Mouse (Mus musculus) naive thymus-derived CD4-positive, alpha-beta T cell, adult 2 months (primary cell): ENCODE data around the gene Cdh13.

ENCODE experiments used
- DNase-seq: peaks from one replicate; pipeline ENCODE4 v3.0.0-alpha.2; 2011; ENCODE audit warnings: low read depth

The Cdh13 gene

DNA sequence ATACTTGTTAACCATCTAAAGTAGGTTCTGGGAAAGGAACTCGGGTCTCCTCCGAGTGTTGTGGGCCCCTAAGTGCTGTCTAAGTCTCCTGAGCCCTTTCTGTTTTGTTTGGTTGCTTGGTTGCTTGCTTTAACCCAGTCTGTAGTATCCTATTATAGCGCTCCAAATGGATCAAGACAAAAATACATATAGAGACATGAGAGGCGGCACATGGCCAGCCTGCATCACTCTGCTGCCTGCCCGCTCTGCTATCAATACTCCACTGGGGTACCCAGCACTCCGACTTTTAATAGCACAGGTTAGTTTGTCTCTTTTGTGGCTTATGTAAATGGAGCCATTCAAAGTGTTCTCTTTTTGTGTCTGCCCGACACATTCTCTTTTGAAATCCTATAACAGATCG is 285.8 kb downstream of the Cdh13 start:
- no peak for DNase-seq

DNA sequence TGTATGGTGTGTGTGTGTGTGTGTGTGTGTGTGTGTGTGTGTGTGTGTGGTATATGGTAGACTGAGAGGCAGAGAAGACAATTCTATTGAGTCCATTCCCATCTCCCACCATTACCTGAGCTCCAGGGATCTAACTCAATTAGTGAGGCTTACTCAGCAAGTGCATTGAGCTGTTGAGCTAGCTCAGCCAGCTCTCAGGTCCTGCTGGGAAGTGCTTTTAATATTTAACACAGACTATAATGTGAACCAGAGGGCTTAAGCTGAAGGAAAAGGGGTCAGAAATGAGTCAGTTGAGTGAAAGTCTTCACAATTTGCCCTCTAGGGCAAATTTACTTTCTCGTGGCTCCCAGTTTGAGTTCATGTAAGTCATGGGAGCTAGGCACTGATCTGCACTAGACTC is 297.7 kb downstream of the Cdh13 start:
- no peak for DNase-seq

- DNase-seq = no peak
These were observed 298.7 kb downstream of the Cdh13 start for GRCm38 (mm10) chr8:118582185-118582584.

DNA sequence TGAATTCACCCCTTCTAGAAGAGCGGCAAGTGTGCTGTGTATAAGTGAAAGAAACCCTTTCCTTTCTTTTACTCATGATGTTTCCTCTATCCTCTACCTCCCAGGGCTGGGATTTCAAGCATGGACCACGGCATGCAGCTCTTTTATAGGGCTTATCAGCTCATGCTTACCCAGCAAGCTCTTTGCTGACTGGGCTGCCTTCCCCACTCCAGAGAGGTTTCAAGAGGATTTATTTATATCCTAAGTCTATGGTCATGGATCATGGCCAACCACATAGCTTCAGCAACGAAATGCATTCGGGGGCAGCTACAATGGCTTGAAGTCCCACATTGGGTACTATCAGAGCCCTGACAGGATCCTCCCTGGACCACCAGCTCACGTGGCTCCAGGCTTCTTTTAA is 304.4 kb downstream of the Cdh13 start:
- DNase-seq = no peak

DNA sequence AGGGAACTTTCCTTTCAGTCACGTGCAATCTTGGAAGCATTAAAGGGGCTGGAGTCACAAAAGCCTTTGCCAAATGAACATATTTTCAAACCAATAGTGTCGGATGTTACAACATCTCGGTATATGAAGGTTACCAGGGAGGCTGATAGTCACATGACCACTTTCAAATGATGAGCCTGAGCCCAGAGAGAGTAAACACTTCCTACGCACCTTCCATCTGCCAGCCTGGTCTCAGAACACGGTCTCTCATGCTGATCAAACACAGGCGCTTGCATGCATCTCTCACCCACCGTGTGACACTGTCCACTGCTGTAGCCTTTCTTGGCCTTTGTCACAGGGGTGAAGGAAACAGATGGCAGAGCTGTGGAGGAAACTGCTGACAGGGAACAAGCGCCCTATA is 313.3 kb downstream of the Cdh13 start:
- no peak for DNase-seq

- DNase-seq = no peak
These were observed 317.8 kb downstream of the Cdh13 start for GRCm38 (mm10) chr8:118601376-118601775.

DNA sequence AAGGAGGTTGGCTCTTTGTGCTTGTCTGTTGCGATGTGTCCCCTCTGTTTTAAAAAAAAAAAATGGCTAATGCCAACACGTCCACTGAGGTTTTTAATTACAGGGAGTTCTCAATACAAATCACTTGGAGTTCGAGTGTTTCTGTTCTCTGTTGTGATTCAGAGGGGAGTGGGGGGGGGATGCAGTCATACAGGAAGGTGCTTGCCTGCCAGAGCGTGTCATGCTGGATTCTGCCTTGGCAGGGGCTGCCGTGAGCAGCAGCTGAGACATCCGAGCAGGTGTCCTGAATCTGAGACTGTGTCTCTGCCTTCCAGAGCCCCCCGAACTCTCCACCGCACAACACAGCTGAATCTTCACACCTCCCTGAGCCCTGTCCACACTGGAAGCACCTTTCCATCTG is 318.5 kb downstream of the Cdh13 start:
- DNase-seq = no peak

DNA sequence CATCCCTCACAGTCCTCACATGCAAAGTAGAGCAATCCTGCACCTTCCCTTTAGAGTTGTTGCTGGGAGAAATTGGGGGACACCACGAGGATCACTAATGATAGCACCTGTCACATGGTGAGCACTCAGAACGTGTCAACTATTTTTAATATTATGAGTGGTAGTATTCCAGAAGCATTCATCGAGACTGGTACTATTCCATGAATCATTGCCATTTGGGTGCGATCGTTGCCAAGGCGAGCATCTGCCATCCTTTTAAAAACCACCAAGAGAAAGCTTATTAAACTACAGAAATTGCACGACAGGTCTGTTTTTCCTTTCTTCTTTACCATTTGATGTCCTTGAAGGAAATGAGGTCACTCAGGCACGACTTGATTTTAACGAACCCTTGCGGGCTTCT is 328.0 kb downstream of the Cdh13 start:
- DNase-seq = no peak

DNA sequence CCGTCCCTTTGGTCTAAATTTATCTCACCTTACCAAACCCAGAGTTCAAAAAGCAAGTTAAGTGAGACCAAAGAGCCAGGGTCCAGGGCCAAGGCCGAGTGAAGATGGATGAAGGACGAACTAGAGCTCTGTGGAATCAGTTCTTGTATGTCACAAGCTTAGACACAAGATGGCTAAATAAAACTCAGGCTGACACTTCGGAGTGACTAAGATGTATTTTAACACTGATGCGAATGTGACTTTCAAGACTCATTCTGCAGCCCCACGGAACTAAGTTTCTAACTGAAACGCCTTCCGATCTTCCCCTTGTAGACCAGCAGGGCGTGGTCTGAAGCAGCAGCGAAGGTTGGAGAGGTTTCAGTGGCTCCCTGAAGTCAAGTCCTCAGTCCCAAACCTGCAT is 334.7 kb downstream of the Cdh13 start:
- DNase-seq = no peak

GRCm38 (mm10) chr8:118626425-118626824 is 342.9 kb downstream of the Cdh13 start:
- no peak for DNase-seq

GRCm38 (mm10) chr8:118627737-118628136 is 344.2 kb downstream of the Cdh13 start:
- no peak for DNase-seq

GRCm38 (mm10) chr8:118628702-118629101 is 345.2 kb downstream of the Cdh13 start:
- DNase-seq = no peak

DNA sequence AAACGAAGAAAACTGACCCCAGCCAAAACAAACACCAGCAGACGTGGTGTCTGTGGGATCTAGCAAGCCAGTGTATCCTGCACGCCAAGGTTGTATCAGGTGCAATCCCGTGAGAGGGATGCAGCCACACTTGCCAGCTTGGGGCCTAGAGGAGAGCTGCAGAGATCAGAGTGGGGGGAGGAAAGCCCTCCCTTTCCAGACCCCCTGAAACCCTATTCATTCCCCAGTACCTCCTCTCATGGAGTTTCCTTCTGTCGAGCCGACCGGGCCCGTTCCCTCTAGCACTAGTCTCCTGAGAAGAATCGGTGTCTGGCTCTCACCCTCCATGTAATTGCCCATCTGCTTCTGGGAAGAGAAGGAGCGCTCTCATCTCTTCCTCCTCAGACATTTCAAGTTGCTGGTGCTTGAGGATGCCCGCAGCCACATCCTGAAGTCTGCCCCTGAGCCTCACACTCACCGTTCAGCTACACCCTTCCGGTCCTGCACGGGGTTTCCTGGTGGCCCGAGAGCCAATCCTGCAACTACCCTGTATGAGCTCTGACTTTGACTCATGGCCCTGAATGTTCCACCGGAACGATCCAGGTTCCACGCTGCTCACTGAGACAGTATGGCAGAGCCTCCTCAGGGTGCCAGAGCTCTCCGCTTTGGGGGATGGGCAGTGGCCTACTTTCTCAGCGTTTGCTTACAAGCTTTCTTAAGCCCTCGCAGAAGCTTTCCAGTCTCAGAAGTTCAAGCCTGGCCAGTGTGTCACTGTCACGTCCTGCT is 351.9 kb downstream of the Cdh13 start:
- no peak for DNase-seq

- no peak for DNase-seq
These were observed 356.1 kb downstream of the Cdh13 start for GRCm38 (mm10) chr8:118639606-118640005.

DNA sequence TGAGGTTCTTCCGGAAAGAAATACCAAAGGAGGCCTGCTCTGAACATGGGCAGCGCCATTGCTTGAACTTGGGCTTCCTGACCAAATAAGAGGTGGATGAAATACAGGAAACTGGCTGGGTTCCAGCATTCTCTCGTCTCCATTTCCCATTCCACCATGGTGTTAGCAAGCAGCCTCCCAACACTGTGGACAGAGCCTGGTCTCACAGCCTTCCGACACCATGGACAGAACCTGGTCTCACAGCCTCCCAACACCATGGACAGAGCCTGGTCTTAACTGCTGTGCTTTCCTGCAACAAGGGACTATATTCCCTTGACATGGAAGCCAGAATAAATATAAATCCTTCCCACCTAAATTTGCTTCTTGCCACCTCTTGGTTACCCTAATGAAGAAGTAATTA is 358.3 kb downstream of the Cdh13 start:
- DNase-seq = no peak

DNA sequence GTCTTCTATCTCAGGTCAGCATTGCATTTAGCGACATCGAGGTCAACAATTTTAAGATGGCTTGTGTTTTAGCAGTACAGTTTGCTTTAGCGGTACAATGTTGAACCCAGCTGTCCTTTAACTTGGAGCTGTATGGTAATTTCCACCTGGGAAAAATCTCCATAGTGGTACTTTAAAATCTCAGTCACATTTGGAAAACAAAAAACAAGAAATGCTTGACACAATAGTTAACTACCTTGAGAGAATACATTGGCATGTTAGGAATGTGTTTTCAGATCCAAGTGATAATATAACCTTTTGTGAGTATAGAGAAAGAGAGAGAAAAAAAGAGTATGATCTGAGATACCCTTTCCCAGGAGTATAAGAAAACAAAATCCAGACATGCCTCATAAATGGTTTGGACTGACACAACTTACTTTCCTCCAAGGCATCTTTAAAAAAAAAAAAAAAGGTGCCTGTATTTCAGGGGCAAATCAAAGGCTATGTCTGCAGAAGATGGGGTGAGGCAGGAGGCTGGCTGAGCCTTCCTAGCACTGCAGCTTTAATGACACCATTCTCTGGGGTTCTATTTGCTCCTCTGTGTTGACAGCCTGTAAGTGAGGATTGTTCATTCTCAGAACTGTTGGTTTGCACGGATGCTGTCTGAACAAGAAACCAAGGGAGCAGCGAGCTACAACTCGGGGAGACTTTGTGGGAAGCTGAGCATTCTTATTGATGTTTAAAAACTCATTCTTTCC is 365.4 kb downstream of the Cdh13 start:
- DNase-seq = no peak

- DNase-seq = no peak
These were observed 366.4 kb downstream of the Cdh13 start for GRCm38 (mm10) chr8:118649981-118650380.

GRCm38 (mm10) chr8:118662001-118662829 is 378.7 kb downstream of the Cdh13 start:
- no peak for DNase-seq

- no peak for DNase-seq
These were observed 381.5 kb downstream of the Cdh13 start for GRCm38 (mm10) chr8:118665081-118665480.

GRCm38 (mm10) chr8:118667736-118668135 is 384.2 kb downstream of the Cdh13 start:
- DNase-seq = no peak

- no peak for DNase-seq
These were observed 392.7 kb downstream of the Cdh13 start for GRCm38 (mm10) chr8:118676233-118676632.

GRCm38 (mm10) chr8:118679347-118679746 is 395.8 kb downstream of the Cdh13 start:
- no peak for DNase-seq

DNA sequence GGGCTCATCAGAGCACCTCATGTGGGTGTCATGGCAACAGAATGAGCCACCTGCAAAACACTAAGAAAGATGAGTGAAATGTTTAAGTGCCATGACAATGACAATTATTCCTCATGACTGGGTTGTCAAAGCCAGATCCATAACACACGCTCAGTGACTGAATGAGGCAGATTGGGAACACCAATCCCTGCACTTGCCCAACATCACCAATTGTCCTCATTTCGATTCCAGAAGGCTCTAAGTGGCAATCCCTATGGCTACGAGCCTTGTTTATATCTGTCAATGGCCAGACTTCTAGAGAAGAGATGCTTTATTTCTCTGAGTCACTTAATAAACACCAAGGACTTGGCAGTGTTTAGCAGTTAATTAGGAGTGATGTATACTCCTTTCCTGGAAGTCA is 399.9 kb downstream of the Cdh13 start:
- no peak for DNase-seq
